Mouse (Mus musculus) bone marrow macrophage, adult 2 months (primary cell): ENCODE measurements around the gene Col20a1. TPM values are rescaled to one million over a fixed set of nuclear protein-coding genes. Genes with fewer than 3 reads are reported as not detected.

Experiments
- H3K27ac ChIP-seq: 2 replicates; pipeline ENCODE4 v1.5.1; 2012; ENCODE audit warnings: low read depth, low read length; ENCODE audit not compliant: insufficient read depth
- H3K4me1 ChIP-seq: 2 replicates; pipeline ENCODE4 v1.6.1; 2012; ENCODE audit warnings: low read length; ENCODE audit not compliant: control insufficient read depth, insufficient read depth
- H3K4me3 ChIP-seq: 2 replicates; pipeline ENCODE4 v1.5.1; 2012; ENCODE audit warnings: mild to moderate bottlenecking, low read length, moderate library complexity; ENCODE audit not compliant: insufficient read depth
- CTCF ChIP-seq: IDR thresholded peaks from 2 replicates; pipeline ENCODE4 v1.5.1; 2012; ENCODE audit warnings: low read depth, mild to moderate bottlenecking, low read length, moderate library complexity
- POLR2A ChIP-seq: IDR thresholded peaks from 2 replicates; pipeline ENCODE4 v1.6.1; 2012; ENCODE audit warnings: mild to moderate bottlenecking, low read depth, low read length, borderline replicate concordance
- polyA plus RNA-seq: library from polyadenylated mRNA; stranded (reverse); fragments of >200 nt; gene quantifications from 2 replicates; pipeline ENCODE4 v1.2.4, GENCODE M21; 2012; ENCODE audit not compliant: missing spikeins, insufficient read depth, insufficient read length

Col20a1 gene
- polyA plus RNA-seq, 1 experiment = 1.9 TPM

GRCm38 (mm10) chr2:180988948-180989347 is 2.6 kb downstream of the Col20a1 start:
- H3K4me3 ChIP-seq = no peak overlapping the region
- H3K27ac ChIP-seq = no peak overlapping the region
- TF ChIP-seq POLR2A = no peak
- TF ChIP-seq CTCF = no peak
- H3K4me1 ChIP-seq = no peaks in the 10 kb centered on the region

GRCm38 (mm10) chr2:180990347-180990746 is 4.0 kb downstream of the Col20a1 start:
- no peak for TF ChIP-seq POLR2A
- TF ChIP-seq CTCF = no peak
- Histone ChIP-seq H3K4me3 (no peak overlapping the region), H3K27ac (no peak overlapping the region), H3K4me1 (no peaks in the 10 kb centered on the region)

GRCm38 (mm10) chr2:180994360-180994759 is 8.0 kb downstream of the Col20a1 start:
- H3K27ac ChIP-seq = no peak overlapping the region
- TF ChIP-seq POLR2A (no peak), CTCF (no peak)
- H3K4me3 ChIP-seq = no peak overlapping the region
- no peaks in the 10 kb centered on the region for H3K4me1 ChIP-seq

- Histone ChIP-seq H3K27ac (no peak overlapping the region), H3K4me1 (no peaks in the 10 kb centered on the region), H3K4me3 (no peak overlapping the region)
- no peak for TF ChIP-seq POLR2A
- TF ChIP-seq CTCF = no peak
Observed at GRCm38 (mm10) chr2:180995457-180995856, 9.1 kb downstream of the Col20a1 start.

- Histone ChIP-seq H3K27ac (no peak overlapping the region), H3K4me3 (no peak overlapping the region), H3K4me1 (no peaks in the 10 kb centered on the region)
- TF ChIP-seq POLR2A = no peak
- TF ChIP-seq CTCF = peak; percentile 58
Observed at GRCm38 (mm10) chr2:180996436-180996835, 10.1 kb downstream of the Col20a1 start.

- Histone ChIP-seq H3K27ac (no peak overlapping the region), H3K4me1 (no peaks in the 10 kb centered on the region), H3K4me3 (no peak overlapping the region)
- TF ChIP-seq CTCF = no peak
- no peak for TF ChIP-seq POLR2A
Observed at GRCm38 (mm10) chr2:180996905-180997304, 10.6 kb downstream of the Col20a1 start.

- no peak for TF ChIP-seq POLR2A
- no peak for TF ChIP-seq CTCF
- Histone ChIP-seq H3K4me1 (no peaks in the 10 kb centered on the region), H3K27ac (no peak overlapping the region), H3K4me3 (no peak overlapping the region)
Observed at GRCm38 (mm10) chr2:181007054-181007453, 20.7 kb downstream of the Col20a1 start.

- H3K27ac ChIP-seq = no peak overlapping the region
- H3K4me3 ChIP-seq = no peak overlapping the region
- TF ChIP-seq POLR2A = no peak
- TF ChIP-seq CTCF = no peak
- H3K4me1 ChIP-seq = no peaks in the 10 kb centered on the region
Observed at GRCm38 (mm10) chr2:181008339-181008738, 22.0 kb downstream of the Col20a1 start.

GRCm38 (mm10) chr2:181031406-181031934 is 45.1 kb downstream of the Col20a1 start:
- no peaks in the 10 kb centered on the region for H3K4me1 ChIP-seq
- H3K27ac ChIP-seq = no peak overlapping the region
- H3K4me3 ChIP-seq = no peak overlapping the region
- TF ChIP-seq POLR2A (no peak), CTCF (no peak)

GRCm38 (mm10) chr2:181032407-181032806 is 46.1 kb downstream of the Col20a1 start:
- Histone ChIP-seq H3K27ac (no peak overlapping the region), H3K4me3 (no peak overlapping the region), H3K4me1 (no peaks in the 10 kb centered on the region)
- TF ChIP-seq POLR2A = no peak
- no peak for TF ChIP-seq CTCF

GRCm38 (mm10) chr2:181033310-181033709 is 47.0 kb downstream of the Col20a1 start:
- no peaks in the 10 kb centered on the region for H3K4me1 ChIP-seq
- H3K27ac ChIP-seq = no peak overlapping the region
- no peak for TF ChIP-seq POLR2A
- no peak for TF ChIP-seq CTCF
- H3K4me3 ChIP-seq = no peak overlapping the region
